19 mouse cellular contexts compared by ENCODE assay signal in genomic region chr11:53682994-53683530, GRCm38 (mm10). TPM values are rescaled to one million over a fixed set of nuclear protein-coding genes. Genes with fewer than 3 reads are reported as not detected.
DNase-seq lines count a peak whose midpoint lies in the region; ATAC-seq and TF ChIP-seq lines count a peak whose summit lies in the region.
"Had no signal": no experiment of that assay in that cellular context is flagged by ENCODE, and none has a peak within 500 bp of the region (broad histone marks: within the 10 kb centered on the region; RNA-seq: fewer than 3 reads in every experiment).

No protein-coding gene starts in this region.

- TF ChIP-seq CTCF in heart, adult 2 months (IDR thresholded peaks at IDR 0.05) = no peak
- TF ChIP-seq CTCF in lung, postnatal 0 days (IDR thresholded peaks at IDR 0.05) = no peak

- H3K4me1 ChIP-seq in heart, adult 2 months (ENCODE audit: control insufficient read depth, insufficient read depth, low read length) = peaks cover 1% of the 10 kb centered on the region; the same call in 1 of the 2 replicates
- no peaks in the 10 kb centered on the region for H3K4me1 ChIP-seq in lung, postnatal 0 days (ENCODE audit: insufficient read depth, low read depth, low read length)
- no peaks in the 10 kb centered on the region for H3K4me1 ChIP-seq in neural tube, embryonic 15.5 days
- H3K4me1 ChIP-seq: embryonic facial prominence, embryonic 13.5 days; hindbrain, embryonic 15.5 days; liver, embryonic 12.5 days had no signal

- no peak overlapping the region for H3K4me2 ChIP-seq in lung, postnatal 0 days (replicated peaks; ENCODE audit: low read depth, low read length)
- no peak overlapping the region for H3K4me2 ChIP-seq in neural tube, embryonic 15.5 days
- H3K4me2 ChIP-seq: embryonic facial prominence, embryonic 13.5 days; hindbrain, embryonic 15.5 days; liver, embryonic 12.5 days had no signal

- no peak for TF ChIP-seq POLR2A in heart, adult 2 months (IDR thresholded peaks at IDR 0.05; ENCODE audit: insufficient read depth, low read depth, low read length)

- 30% methylated on average over 9 of the region's 9 CpGs for WGBS in heart, adult 2 months
- 73% methylated on average over 9 of the region's 9 CpGs for WGBS in lung, postnatal 0 days
- WGBS in neural tube, embryonic 15.5 days = 91% methylated on average over 9 of the region's 9 CpGs

- H3K36me3 ChIP-seq in heart, adult 2 months (ENCODE audit: control insufficient read depth, insufficient read depth, low read length) = no peaks in the 10 kb centered on the region; the same call in 1 of the 2 replicates
- peaks cover 7% of the 10 kb centered on the region; the same call in 1 of the 2 replicates for H3K36me3 ChIP-seq in lung, postnatal 0 days (ENCODE audit: insufficient read depth, low read length)
- peaks cover 22% of the 10 kb centered on the region for H3K36me3 ChIP-seq in neural tube, embryonic 15.5 days

- ATAC-seq in lung, postnatal 0 days = peak; percentile 80
- no peak for ATAC-seq in neural tube, embryonic 15.5 days (ENCODE audit: low FRiP score)
- ATAC-seq: activated CD4-positive, CD25-positive, alpha-beta regulatory T cell, adult 4 months; CD4-positive, CD25-positive, alpha-beta regulatory T cell, adult 4 months; forebrain, embryonic 14.5 days; liver, embryonic 12.5 days had no signal

- H3K27me3 ChIP-seq in heart, adult 2 months (ENCODE audit: control insufficient read depth, insufficient read depth, low read length) = no peaks in the 10 kb centered on the region
- H3K27me3 ChIP-seq in lung, postnatal 0 days (replicated peaks; ENCODE audit: insufficient read depth, low read length) = no peaks in the 10 kb centered on the region
- H3K27me3 ChIP-seq in neural tube, embryonic 15.5 days (replicated peaks) = no peaks in the 10 kb centered on the region
- H3K27me3 ChIP-seq: embryonic facial prominence, embryonic 13.5 days; hindbrain, embryonic 15.5 days; liver, embryonic 12.5 days; megakaryocyte, embryonic 14.5 days had no signal

- TF ChIP-seq EP300 in heart, adult 2 months (IDR thresholded peaks at IDR 0.05; ENCODE audit: insufficient read depth, low read depth, low read length) = no peak
- no peak; the same call in 1 of the 2 replicates for TF ChIP-seq EP300 in lung, postnatal 0 days (IDR thresholded peaks at IDR 0.05)

- H3K27ac ChIP-seq in heart, adult 2 months = no peak overlapping the region; the same call in 1 of the 2 replicates
- peak overlapping the region; percentile 62 for H3K27ac ChIP-seq in lung, postnatal 0 days (ENCODE audit: low read length)
- H3K27ac ChIP-seq in neural tube, embryonic 15.5 days (replicated peaks) = no peak overlapping the region
- H3K27ac ChIP-seq: embryonic facial prominence, embryonic 13.5 days; hindbrain, embryonic 15.5 days; liver, embryonic 12.5 days had no signal

- intact Hi-C loops in heart, adult 2 months (cut with DNase I) = no loop called here
- intact Hi-C loops in heart, postnatal 10 days (cut with DNase I) = no loop called here

- H3K79me2 ChIP-seq in heart, adult 2 months (replicated peaks; ENCODE audit: control insufficient read depth, insufficient read depth, low read length) = no peaks in the 10 kb centered on the region

- peak; percentile 3 for DNase-seq in NIH3T3 (ENCODE audit: low read depth)
- peak; percentile 38 to 41 for DNase-seq in heart, adult 2 months
- peak; percentile 54 for DNase-seq in heart, postnatal 10 days
- DNase-seq in lung, postnatal 0 days (ENCODE audit: low spot score) = peak; percentile 84
- no peak for DNase-seq in right cerebral cortex, postnatal 25 days
- no peak for DNase-seq in gastrocnemius, adult 18-20 months (ENCODE audit: low spot score)
- DNase-seq in kidney, adult 11 months = no peak
- DNase-seq: gastrocnemius, postnatal 25 days; kidney, adult 2 months; right cerebral cortex, adult 18-20 months had no signal

- H3K4me3 ChIP-seq in heart, adult 2 months = no peak overlapping the region
- H3K4me3 ChIP-seq in lung, postnatal 0 days (ENCODE audit: low read depth, low read length) = no peak overlapping the region
- H3K4me3 ChIP-seq in neural tube, embryonic 15.5 days (replicated peaks) = no peak overlapping the region
- H3K4me3 ChIP-seq: embryonic facial prominence, embryonic 13.5 days; hindbrain, embryonic 15.5 days; liver, embryonic 12.5 days; megakaryocyte, embryonic 14.5 days had no signal

- no peak overlapping the region for H3K9ac ChIP-seq in heart, adult 2 months (ENCODE audit: low read depth, low read length)
- no peak overlapping the region for H3K9ac ChIP-seq in lung, postnatal 0 days (replicated peaks; ENCODE audit: low read depth)
- H3K9ac ChIP-seq in neural tube, embryonic 15.5 days (replicated peaks) = no peak overlapping the region
- H3K9ac ChIP-seq: embryonic facial prominence, embryonic 13.5 days; hindbrain, embryonic 15.5 days; liver, embryonic 12.5 days had no signal

- no peaks in the 10 kb centered on the region for H3K9me3 ChIP-seq in lung, postnatal 0 days (ENCODE audit: low read length)
- H3K9me3 ChIP-seq in neural tube, embryonic 15.5 days (replicated peaks) = no peaks in the 10 kb centered on the region
- H3K9me3 ChIP-seq: embryonic facial prominence, embryonic 13.5 days; hindbrain, embryonic 15.5 days; liver, embryonic 12.5 days; megakaryocyte, embryonic 14.5 days had no signal

RNA-seq across cellular contexts. Expression of gene Rad50, which starts 24.1 kb away (rescaled TPM):
- 1 to 10 TPM; 6.8 TPM for total RNA-seq in heart, adult 2 months (2021)
- 1.9 and 3.0 TPM in 2 replicates for polyA plus RNA-seq in heart, adult 2 months (2012; rRNA removed)
- total RNA-seq in heart, postnatal 10 days (2021) = 10 to 100 TPM in 1 of 2 experiments, 1 to 10 TPM in 1; 10.0 to 11.2 TPM
- 18.1 and 19.4 TPM in 2 replicates for polyA plus RNA-seq in lung, postnatal 0 days (2015; fragmentation: Nextera tagmentation; extraction: Ambion mirVana)
- total RNA-seq in gastrocnemius, adult 18-20 months (2021) = 1 to 10 TPM; 4.3 to 5.4 TPM
- polyA plus RNA-seq in neural tube, embryonic 15.5 days (2015; fragmentation: Nextera tagmentation; extraction: Ambion mirVana) = 12.1 and 19.1 TPM in 2 replicates

RNA-seq across cellular contexts. Expression of gene Il5, which starts 37.5 kb away (rescaled TPM):
- total RNA-seq in heart, adult 2 months (2021) = not detected
- polyA plus RNA-seq in heart, adult 2 months (2012; rRNA removed) = 0.12 and 0.21 TPM in 2 replicates
- not detected for total RNA-seq in heart, postnatal 10 days (2021)
- not detected in 2 replicates for polyA plus RNA-seq in lung, postnatal 0 days (2015; fragmentation: Nextera tagmentation; extraction: Ambion mirVana)
- total RNA-seq in gastrocnemius, adult 18-20 months (2021) = not detected
- polyA plus RNA-seq in neural tube, embryonic 15.5 days (2015; fragmentation: Nextera tagmentation; extraction: Ambion mirVana) = 0.15 TPM in 1 of 2 replicates, not detected in the other
- total RNA-seq: gastrocnemius, postnatal 25 days; left cerebral cortex, postnatal 25 days had no signal
- polyA plus RNA-seq: CD4-positive, CD25-positive, alpha-beta regulatory T cell, adult 4 months; embryonic facial prominence, embryonic 13.5 days; forebrain, embryonic 14.5 days; hindbrain, embryonic 15.5 days; liver, embryonic 12.5 days had no signal

RNA-seq across cellular contexts. Expression of gene Il13, which starts 48.6 kb away (rescaled TPM):
- not detected for total RNA-seq in heart, adult 2 months (2021)
- polyA plus RNA-seq in heart, adult 2 months (2012; rRNA removed) = not detected in 2 replicates
- total RNA-seq in heart, postnatal 10 days (2021) = not detected
- polyA plus RNA-seq in lung, postnatal 0 days (2015; fragmentation: Nextera tagmentation; extraction: Ambion mirVana) = not detected in 2 replicates
- total RNA-seq in gastrocnemius, adult 18-20 months (2021) = not detected
- polyA plus RNA-seq in neural tube, embryonic 15.5 days (2015; fragmentation: Nextera tagmentation; extraction: Ambion mirVana) = 0.20 TPM in 1 of 2 replicates, not detected in the other
- total RNA-seq: gastrocnemius, postnatal 25 days; left cerebral cortex, postnatal 25 days had no signal
- polyA plus RNA-seq: activated CD4-positive, CD25-positive, alpha-beta regulatory T cell, adult 4 months; CD4-positive, CD25-positive, alpha-beta regulatory T cell, adult 4 months; embryonic facial prominence, embryonic 13.5 days; forebrain, embryonic 14.5 days; hindbrain, embryonic 15.5 days; kidney, adult 2 months; liver, embryonic 12.5 days had no signal

Comparison
In these comparisons a context has a peak if more than half of its experiments do, and no peak if none do; other contexts are left out.
1. DNase-seq: peak in NIH3T3 (single experiment), heart, adult 2 months (2 of 2), heart, postnatal 10 days (2 of 2) and lung, postnatal 0 days (single experiment); none in right cerebral cortex, postnatal 25 days (single experiment), gastrocnemius, adult 18-20 months (single experiment) and kidney, adult 11 months (single experiment).